Mouse (Mus musculus) cerebellum, adult 2 months (tissue): ENCODE data around the gene Tifa. TPM values are rescaled to one million over a fixed set of nuclear protein-coding genes. Genes with fewer than 3 reads are reported as not detected.

Experiments used
- DNase-seq, 2 experiments: peaks; one replicate each; pipeline ENCODE4 v3.0.0; 2021
- H3K27ac ChIP-seq: fragments of 200-500 bp; 2 replicates; pipeline ENCODE4 v1.5.1; 2012; ENCODE audit warnings: low read length, control low read depth, inconsistent platforms; ENCODE audit not compliant: insufficient read depth
- H3K27me3 ChIP-seq: fragments of 200-500 bp; 2 replicates; pipeline ENCODE4 v1.6.1; 2012; ENCODE audit warnings: inconsistent platforms, mild to moderate bottlenecking, low read length, moderate library complexity; ENCODE audit not compliant: control insufficient read depth, insufficient read depth
- H3K4me1 ChIP-seq: fragments of 200-500 bp; 2 replicates; pipeline ENCODE4 v1.6.1; 2011; ENCODE audit warnings: low read length; ENCODE audit not compliant: control insufficient read depth, insufficient read depth
- H3K4me3 ChIP-seq: fragments of 200-500 bp; replicated peaks from 2 replicates; pipeline ENCODE3; 2011; ENCODE audit warnings: mild to moderate bottlenecking, low read depth, low read length, control low read depth; ENCODE audit not compliant: insufficient read depth
- CTCF ChIP-seq: fragments of 200-500 bp; IDR thresholded peaks from 2 replicates; pipeline ENCODE4 v1.5.1; 2011; ENCODE audit warnings: low read depth, mild to moderate bottlenecking, control low read depth, low read length, moderate library complexity, borderline replicate concordance; ENCODE audit not compliant: insufficient read depth
- POLR2A ChIP-seq: fragments of 200-500 bp; IDR thresholded peaks from 2 replicates; pipeline ENCODE4 v1.6.1; 2011; ENCODE audit warnings: low read length, control low read depth, borderline replicate concordance; ENCODE audit not compliant: insufficient read depth
- WGBS: fragments of 180-500 bp; shearing (Covaris S2); methylation state at CpG from one replicate; pipeline ENCODE4 v1.1.7; 2018; 5-methylcytosine and 5-hydroxymethylcytosine counted together
- polyA plus RNA-seq: library from polyadenylated mRNA; depleted of rRNA; stranded (reverse); fragments of >200 nt; gene quantifications from 2 replicates; pipeline ENCODE4 v1.2.3, GENCODE M21; 2012; rRNA removed

Gene Tifa
- polyA plus RNA-seq, 1 experiment: 4.3 TPM

GRCm38 (mm10) chr3:127875059-127875458, 85.5 kb downstream of the Tifa start:
- no peak overlapping the region for H3K27ac ChIP-seq
- H3K4me3 ChIP-seq: no peak overlapping the region
- H3K4me1 ChIP-seq: no peaks in the 10 kb centered on the region
- no peaks in the 10 kb centered on the region for H3K27me3 ChIP-seq
- DNase-seq: no peak
- WGBS: 90% methylated on average over 7 of the region's 7 CpGs
- no peak for TF ChIP-seq CTCF
- no peak for TF ChIP-seq POLR2A

DNA sequence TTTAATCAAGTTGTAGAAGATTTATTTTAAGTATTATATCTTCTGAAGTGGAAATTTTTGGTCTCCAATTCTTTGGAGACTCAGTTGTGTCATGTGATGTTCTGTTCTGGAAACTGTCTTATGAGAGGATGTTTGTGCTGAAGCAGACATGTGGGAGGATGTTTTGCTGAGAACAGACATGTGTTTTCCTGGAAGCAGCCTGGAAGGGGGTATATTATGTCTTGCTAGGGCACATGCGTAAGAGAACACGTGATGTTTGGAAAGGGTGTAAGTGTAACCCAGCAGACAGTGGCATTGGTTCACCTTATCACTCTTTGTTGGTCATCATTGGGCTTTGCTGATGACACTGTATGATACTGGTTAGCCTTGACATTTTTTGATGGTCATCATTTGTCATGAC, 85.9 kb downstream of the Tifa start:
- Histone ChIP-seq H3K27ac (no peak overlapping the region), H3K4me3 (no peak overlapping the region), H3K27me3 (no peaks in the 10 kb centered on the region), H3K4me1 (no peaks in the 10 kb centered on the region)
- no peak for DNase-seq
- 90% methylated on average over 2 of the region's 2 CpGs for WGBS
- no peak for TF ChIP-seq POLR2A
- no peak for TF ChIP-seq CTCF

GRCm38 (mm10) chr3:127879968-127880367, 90.4 kb downstream of the Tifa start:
- no peak for DNase-seq
- Histone ChIP-seq H3K27ac (no peak overlapping the region), H3K4me1 (no peaks in the 10 kb centered on the region), H3K4me3 (no peak overlapping the region), H3K27me3 (no peaks in the 10 kb centered on the region)
- TF ChIP-seq CTCF (no peak), POLR2A (no peak)
- 85% methylated on average over 3 of the region's 3 CpGs for WGBS

DNA sequence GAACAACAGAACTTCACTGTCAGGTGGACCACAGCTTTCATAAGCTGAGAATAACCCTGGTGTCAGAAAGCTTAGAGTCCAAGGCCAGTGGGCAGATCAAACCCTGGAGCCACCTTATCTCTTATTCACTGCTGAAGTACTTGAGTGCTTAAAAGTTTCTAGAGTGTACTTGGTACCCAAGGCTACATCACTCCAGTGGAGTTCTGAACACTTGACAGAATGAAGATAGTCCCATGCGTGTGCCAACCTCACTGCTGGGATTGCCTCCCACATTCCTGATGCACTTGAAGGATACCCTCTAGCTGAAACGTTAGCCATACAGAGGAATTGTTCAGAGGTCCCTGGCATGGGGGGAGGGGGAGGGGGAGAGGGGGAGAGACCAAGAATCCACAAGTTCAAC, 92.1 kb downstream of the Tifa start:
- no peak overlapping the region for H3K27ac ChIP-seq
- no peaks in the 10 kb centered on the region for H3K27me3 ChIP-seq
- TF ChIP-seq CTCF: no peak
- H3K4me1 ChIP-seq: no peaks in the 10 kb centered on the region
- DNase-seq: no peak
- WGBS: 56% methylated on average over 2 of the region's 2 CpGs
- H3K4me3 ChIP-seq: no peak overlapping the region

Other genes starting within 250 kb of the Tifa start
- 14.3 and 14.8 TPM in 2 replicates for gene Larp7, start 236.5 kb upstream of the Tifa start, polyA plus RNA-seq
- 6.4 and 7.4 TPM in 2 replicates for gene Zgrf1, start 236.3 kb upstream of the Tifa start, polyA plus RNA-seq
- gene Neurog2, start 156.7 kb upstream of the Tifa start, polyA plus RNA-seq: 0.31 and 0.49 TPM in 2 replicates
- gene Alpk1, start 9.3 kb upstream of the Tifa start, polyA plus RNA-seq: 1.8 and 2.0 TPM in 2 replicates
- gene Ap1ar, start 47.7 kb downstream of the Tifa start, polyA plus RNA-seq: 49.8 and 52.8 TPM in 2 replicates
- 1.6 and 1.9 TPM in 2 replicates for gene Fam241a, start 106.5 kb downstream of the Tifa start, polyA plus RNA-seq